ENCODE assay signal across 1 mouse cellular context in genomic region chr2:157428351-157429139, GRCm38 (mm10).
TF ChIP-seq lines count a peak whose summit lies in the region.

No protein-coding gene starts in this region.

TF ChIP-seq in CH12.LX, 34 proteins besides CTCF, POLR2A, EP300 and RAD21 (continued from another document):
- TF ChIP-seq PAX5 (IDR thresholded peaks at IDR 0.05; ENCODE audit: low read length) (no peak), JUN (IDR thresholded peaks at IDR 0.05; ENCODE audit: insufficient read depth, low read depth, low read length) (no peak)
